Mouse (Mus musculus) hindbrain, postnatal 0 days (tissue): ENCODE measurements around the gene Slc6a16. TPM values are rescaled to one million over a fixed set of nuclear protein-coding genes. Genes with fewer than 3 reads are reported as not detected.

ENCODE experiments used
- ATAC-seq: fragments of 200-750 bp; cut with Nextera tagmentation; 2 replicates; pipeline ENCODE4 v1.8.0; 2017; ENCODE audit warnings: mild to moderate bottlenecking, moderate TSS enrichment, moderate library complexity
- DNase-seq: peaks from one replicate; pipeline ENCODE4 v3.0.0-alpha.2; 2015; ENCODE audit warnings: low spot score
- H3K27ac ChIP-seq: fragments of 300-500 bp; sonication (generic); 2 replicates; pipeline ENCODE4 v1.5.1; 2014; ENCODE audit warnings: mild to moderate bottlenecking
- H3K27me3 ChIP-seq: fragments of 300-500 bp; sonication (generic); 2 replicates; pipeline ENCODE4 v1.6.1; 2014; ENCODE audit warnings: low read length, mixed read lengths; ENCODE audit not compliant: insufficient read depth
- H3K36me3 ChIP-seq: fragments of 300-500 bp; sonication (generic); 2 replicates; pipeline ENCODE4 v1.6.1; 2014; ENCODE audit warnings: low read length, mixed read lengths; ENCODE audit not compliant: insufficient read depth
- H3K4me1 ChIP-seq: fragments of 300-500 bp; sonication (generic); 2 replicates; pipeline ENCODE4 v1.6.1; 2014; ENCODE audit warnings: antibody characterized with exemption, low read length, mixed read lengths; ENCODE audit not compliant: insufficient read depth
- H3K4me2 ChIP-seq: fragments of 300-500 bp; sonication (generic); 2 replicates; pipeline ENCODE4 v1.6.1; 2014; ENCODE audit warnings: low read depth, mild to moderate bottlenecking, low read length, moderate library complexity, mixed read lengths
- H3K4me3 ChIP-seq: fragments of 300-500 bp; sonication (generic); 2 replicates; pipeline ENCODE4 v1.5.1; 2014; ENCODE audit warnings: low read length
- H3K9ac ChIP-seq: fragments of 300-500 bp; sonication (generic); replicated peaks from 2 replicates; pipeline ENCODE4 v1.6.1; 2014; ENCODE audit warnings: mild to moderate bottlenecking, low read length, moderate library complexity, mixed read lengths
- H3K9me3 ChIP-seq: fragments of 300-500 bp; sonication (generic); 2 replicates; pipeline ENCODE4 v1.6.1; 2016; ENCODE audit warnings: low read length, mixed read lengths
- CTCF ChIP-seq: IDR thresholded peaks from 2 replicates; pipeline ENCODE4 v1.5.1; 2016; ENCODE audit warnings: antibody characterized with exemption, control low read depth, low read depth
- WGBS: fragments of 180-500 bp; shearing (Covaris S2); extraction: QIAGEN DNeasy Blood & Tissue Kit; methylation state at CpG from one replicate; pipeline ENCODE4 v1.1.7; 2014; 5-methylcytosine and 5-hydroxymethylcytosine counted together
- polyA plus RNA-seq: library from polyadenylated mRNA; unstranded; fragments of >200 nt; fragmentation: Nextera tagmentation; extraction: Ambion mirVana; gene quantifications from 2 replicates; pipeline ENCODE4 v1.2.1, GENCODE M21; 2015
- total RNA-seq: library from RNA; depleted of rRNA; stranded (reverse); fragments of >200 nt; gene quantifications from 2 replicates; pipeline ENCODE4 v1.2.3, GENCODE M21; 2014

Gene Slc6a16
- total and polyA plus RNA-seq, 2 experiments from 2014 or later = 1.3 to 2.0 TPM

GRCm38 (mm10) chr7:45263006-45263607, 22.2 kb downstream of the Slc6a16 start:
- H3K27me3 ChIP-seq = no peaks in the 10 kb centered on the region
- H3K4me1 ChIP-seq = no peaks in the 10 kb centered on the region
- no peak for ATAC-seq
- no peak overlapping the region for H3K27ac ChIP-seq
- TF ChIP-seq CTCF = no peak
- no peak overlapping the region for H3K4me3 ChIP-seq
- DNase-seq = no peak
- H3K36me3 ChIP-seq = no peaks in the 10 kb centered on the region
- 62% methylated on average over 7 of the region's 7 CpGs for whole genome bisulfite sequencing
- H3K9ac ChIP-seq = no peak overlapping the region
- no peaks in the 10 kb centered on the region for H3K9me3 ChIP-seq
- H3K4me2 ChIP-seq = no peak overlapping the region

GRCm38 (mm10) chr7:45264348-45264747, 23.5 kb downstream of the Slc6a16 start:
- H3K9ac ChIP-seq = no peak overlapping the region
- no peak overlapping the region for H3K4me3 ChIP-seq
- H3K4me2 ChIP-seq = no peak overlapping the region
- H3K27ac ChIP-seq = no peak overlapping the region
- TF ChIP-seq CTCF = no peak
- no peak for ATAC-seq
- no peaks in the 10 kb centered on the region for H3K36me3 ChIP-seq
- H3K9me3 ChIP-seq = no peaks in the 10 kb centered on the region
- H3K27me3 ChIP-seq = no peaks in the 10 kb centered on the region
- no peak for DNase-seq
- no peaks in the 10 kb centered on the region for H3K4me1 ChIP-seq
- WGBS = 83% methylated on average over 3 of the region's 3 CpGs

- H3K4me2 ChIP-seq = no peak overlapping the region
- H3K4me3 ChIP-seq = no peak overlapping the region
- no peak overlapping the region for H3K27ac ChIP-seq
- no peaks in the 10 kb centered on the region for H3K36me3 ChIP-seq
- TF ChIP-seq CTCF = no peak
- WGBS = 77% methylated on average over 1 of the region's 1 CpGs
- H3K27me3 ChIP-seq = no peaks in the 10 kb centered on the region
- no peaks in the 10 kb centered on the region for H3K4me1 ChIP-seq
- no peak for DNase-seq
- no peaks in the 10 kb centered on the region for H3K9me3 ChIP-seq
- H3K9ac ChIP-seq = no peak overlapping the region
- no peak for ATAC-seq
These were observed 24.6 kb downstream of the Slc6a16 start for GRCm38 (mm10) chr7:45265518-45265917.

GRCm38 (mm10) chr7:45272786-45273412, 32.0 kb downstream of the Slc6a16 start:
- DNase-seq = no peak
- Histone ChIP-seq H3K27ac (no peak overlapping the region), H3K9ac (no peak overlapping the region), H3K4me2 (no peak overlapping the region), H3K36me3 (no peaks in the 10 kb centered on the region), H3K4me3 (no peak overlapping the region), H3K9me3 (no peaks in the 10 kb centered on the region), H3K27me3 (no peaks in the 10 kb centered on the region), H3K4me1 (no peaks in the 10 kb centered on the region)
- ATAC-seq = no peak
- no peak for TF ChIP-seq CTCF
- WGBS = 64% methylated on average over 10 of the region's 10 CpGs

- H3K9ac ChIP-seq = no peak overlapping the region
- no peaks in the 10 kb centered on the region for H3K4me1 ChIP-seq
- 90% methylated on average over 8 of the region's 8 CpGs for WGBS
- ATAC-seq (no peak), DNase-seq (no peak)
- H3K27ac ChIP-seq = no peak overlapping the region
- no peaks in the 10 kb centered on the region for H3K9me3 ChIP-seq
- H3K36me3 ChIP-seq = no peaks in the 10 kb centered on the region
- no peak overlapping the region for H3K4me2 ChIP-seq
- no peak for TF ChIP-seq CTCF
- no peaks in the 10 kb centered on the region for H3K27me3 ChIP-seq
- H3K4me3 ChIP-seq = no peak overlapping the region
These were observed 32.8 kb downstream of the Slc6a16 start for GRCm38 (mm10) chr7:45273672-45274071.

- Histone ChIP-seq H3K9ac (no peak within 1 kb of the TSS; the same call in 1 of the 2 replicates), H3K9me3 (no peaks in the 10 kb centered on the region), H3K27me3 (no peaks in the 10 kb centered on the region), H3K36me3 (no peaks in the 10 kb centered on the region), H3K27ac (no peak within 1 kb of the TSS), H3K4me2 (peak within 1 kb of the TSS; percentile 55), H3K4me3 (peak within 1 kb of the TSS; percentile 32), H3K4me1 (no peaks in the 10 kb centered on the region)
- TF ChIP-seq CTCF = peak; percentile 70
- WGBS = 7% methylated on average over 44 of the region's 44 CpGs
- DNase-seq (peak; percentile 33), ATAC-seq (no peak)
These were observed 36.4 kb downstream of the Slc6a16 start, which contains the start of gene Slc6a21 for GRCm38 (mm10) chr7:45277136-45277760. TSS of gene Slc6a21 (plus strand) at chr7:45277513.

GRCm38 (mm10) chr7:45286486-45286885, 45.6 kb downstream of the Slc6a16 start:
- ATAC-seq = no peak
- TF ChIP-seq CTCF = no peak
- no peaks in the 10 kb centered on the region for H3K36me3 ChIP-seq

More at GRCm38 (mm10) chr7:45286486-45286885, 45.6 kb downstream of the Slc6a16 start:
- no peaks in the 10 kb centered on the region for H3K27me3 ChIP-seq
- no peak overlapping the region for H3K4me3 ChIP-seq
- no peak overlapping the region for H3K9ac ChIP-seq
- H3K4me2 ChIP-seq = no peak overlapping the region
- H3K9me3 ChIP-seq = no peaks in the 10 kb centered on the region
- DNase-seq = no peak
- 84% methylated on average over 13 of the region's 13 CpGs for WGBS
- H3K4me1 ChIP-seq = no peaks in the 10 kb centered on the region
- no peak overlapping the region for H3K27ac ChIP-seq
